In the genomic region with DNA sequence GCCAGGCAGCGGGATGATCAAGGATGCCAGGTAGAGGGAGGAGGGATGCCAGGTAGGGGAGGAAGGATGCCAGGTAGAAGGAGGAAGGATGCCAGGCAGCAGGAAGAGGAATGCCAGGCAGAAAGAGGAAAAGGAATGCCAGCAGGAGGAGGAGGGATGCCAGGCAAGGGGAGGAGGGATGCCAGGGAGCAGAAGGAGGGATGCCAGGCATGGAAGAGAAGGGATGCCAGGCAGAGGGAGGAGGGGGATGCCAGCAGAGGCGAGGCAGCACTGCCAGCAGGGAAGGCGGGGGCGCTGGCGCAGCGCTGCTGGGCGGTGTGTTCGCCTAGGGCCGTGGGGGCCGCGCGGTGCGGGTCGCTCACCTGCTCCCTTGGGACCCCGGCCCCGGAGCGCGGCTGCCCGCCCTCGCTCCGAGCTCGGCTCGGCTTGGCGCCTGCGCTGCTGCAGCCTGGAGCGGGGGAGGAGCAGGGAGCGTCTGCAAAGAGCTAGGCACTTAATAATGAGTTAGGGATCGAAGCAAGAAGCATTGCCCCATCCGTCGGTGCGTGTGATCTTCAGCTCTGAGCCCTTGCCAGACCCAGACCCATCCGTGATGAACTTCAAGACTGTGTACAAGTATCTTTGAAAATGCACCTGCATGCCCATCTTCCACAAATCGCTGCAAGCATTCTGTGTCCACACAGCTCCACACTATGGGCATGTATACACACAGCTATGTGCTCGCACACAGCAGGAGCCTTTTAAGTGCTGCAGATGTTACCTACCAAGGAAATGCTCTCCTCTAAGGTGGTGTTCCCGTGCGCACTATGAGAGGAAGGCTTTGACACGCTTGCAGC, we compare ENCODE assay signal across 8 mouse cellular contexts. TPM values are rescaled to one million over a fixed set of nuclear protein-coding genes. Genes with fewer than 3 reads are reported as not detected.
DNase-seq lines count a peak whose midpoint lies in the region; ATAC-seq lines count a peak whose summit lies in the region.

A gene (minus strand): TSS at position 426 of the 836 bp plus-strand sequence.

- no peak within 1 kb of the TSS for H3K27ac ChIP-seq in intestine, embryonic 16.5 days (ENCODE audit: low read length)
- no peak within 1 kb of the TSS for H3K27ac ChIP-seq in limb, embryonic 11.5 days (replicated peaks; ENCODE audit: low read depth, low read length)
- H3K27ac ChIP-seq in neural tube, embryonic 14.5 days (ENCODE audit: low read depth, low read length) = peak within 1 kb of the TSS; percentile 58; the same call in 1 of the 2 replicates

- peak within 1 kb of the TSS; percentile 51 for H3K4me3 ChIP-seq in intestine, embryonic 16.5 days (ENCODE audit: low read length)
- H3K4me3 ChIP-seq in limb, embryonic 11.5 days (ENCODE audit: low read depth, low read length) = peak within 1 kb of the TSS; percentile 44
- H3K4me3 ChIP-seq in neural tube, embryonic 14.5 days (ENCODE audit: low read depth, low read length) = peak within 1 kb of the TSS; percentile 57

- peak within 1 kb of the TSS; percentile 84 for H3K4me2 ChIP-seq in intestine, embryonic 16.5 days (ENCODE audit: low read depth, low read length)
- peak within 1 kb of the TSS; percentile 98 for H3K4me2 ChIP-seq in limb, embryonic 11.5 days (ENCODE audit: low read depth, severe bottlenecking)
- H3K4me2 ChIP-seq in neural tube, embryonic 14.5 days (ENCODE audit: low read depth, low read length) = peak within 1 kb of the TSS; percentile 63

- peak; percentile 49 for DNase-seq in ovary, postnatal 14 days (ENCODE audit: low spot score)
- DNase-seq in ovary, adult 18-20 months (ENCODE audit: low spot score) = no peak
- DNase-seq in embryo, embryonic 11 days = peak; percentile 87
- DNase-seq in gastrocnemius, postnatal 25 days = peak; percentile 43
- peak; percentile 73 for DNase-seq in limb, embryonic 11.5 days (ENCODE audit: low spot score)
- no peak for DNase-seq in adipocyte (ENCODE audit: low spot score)

- 5% methylated on average over 34 of the region's 37 CpGs for WGBS in intestine, embryonic 16.5 days
- 1% methylated on average over 37 of the region's 37 CpGs for WGBS in limb, embryonic 11.5 days
- 4% methylated on average over 22 of the region's 37 CpGs for WGBS in neural tube, embryonic 14.5 days

- peak within 1 kb of the TSS; percentile 69 for H3K9ac ChIP-seq in intestine, embryonic 16.5 days (ENCODE audit: low read depth, low read length)
- H3K9ac ChIP-seq in limb, embryonic 11.5 days (ENCODE audit: low read length) = peak within 1 kb of the TSS; percentile 70
- peak within 1 kb of the TSS; percentile 78 for H3K9ac ChIP-seq in neural tube, embryonic 14.5 days (replicated peaks; ENCODE audit: low read depth, low read length)

- H3K27me3 ChIP-seq in intestine, embryonic 16.5 days (replicated peaks; ENCODE audit: control insufficient read depth, insufficient read depth, low read length) = peaks cover 14% of the 10 kb centered on the region
- peaks cover 24% of the 10 kb centered on the region for H3K27me3 ChIP-seq in limb, embryonic 11.5 days (ENCODE audit: control insufficient read depth, insufficient read depth, low read length)
- H3K27me3 ChIP-seq in neural tube, embryonic 14.5 days (ENCODE audit: control insufficient read depth, insufficient read depth, low read length) = no peaks in the 10 kb centered on the region

- H3K4me1 ChIP-seq in intestine, embryonic 16.5 days (ENCODE audit: control insufficient read depth, insufficient read depth, low read length) = no peaks in the 10 kb centered on the region; the same call in none of the 2 replicates
- peaks cover 11% of the 10 kb centered on the region for H3K4me1 ChIP-seq in limb, embryonic 11.5 days (ENCODE audit: control insufficient read depth, insufficient read depth, low read length)
- peaks cover 18% of the 10 kb centered on the region; the same call in 1 of the 2 replicates for H3K4me1 ChIP-seq in neural tube, embryonic 14.5 days (ENCODE audit: control insufficient read depth, insufficient read depth, low read length)

- peak; percentile 79 for ATAC-seq in intestine, embryonic 16.5 days
- ATAC-seq in limb, embryonic 11.5 days (ENCODE audit: insufficient number of reproducible peaks, low FRiP score, low TSS enrichment, low read depth) = peak; percentile 56; the same call in 1 of the 2 replicates
- ATAC-seq in neural tube, embryonic 14.5 days (ENCODE audit: low read depth) = peak; percentile 92

- no peaks in the 10 kb centered on the region for H3K9me3 ChIP-seq in intestine, embryonic 16.5 days (ENCODE audit: control insufficient read depth, low read length)
- no peaks in the 10 kb centered on the region; the same call in 1 of the 2 replicates for H3K9me3 ChIP-seq in limb, embryonic 11.5 days (ENCODE audit: control insufficient read depth, low read length)
- no peaks in the 10 kb centered on the region for H3K9me3 ChIP-seq in neural tube, embryonic 14.5 days (ENCODE audit: control insufficient read depth, low read length)

- no peaks in the 10 kb centered on the region for H3K36me3 ChIP-seq in intestine, embryonic 16.5 days (ENCODE audit: control insufficient read depth, insufficient read depth, low read length)
- no peaks in the 10 kb centered on the region for H3K36me3 ChIP-seq in limb, embryonic 11.5 days (ENCODE audit: control insufficient read depth, insufficient read depth, low read length)
- no peaks in the 10 kb centered on the region for H3K36me3 ChIP-seq in neural tube, embryonic 14.5 days (ENCODE audit: control insufficient read depth, insufficient read depth, low read length)

RNA-seq across cellular contexts. Expression of the gene that starts here (rescaled TPM):
- 100 to 1,000 TPM; 125 to 163 TPM for total RNA-seq in gastrocnemius, postnatal 25 days (2021)
- 9.5 and 10.0 TPM in 2 replicates for polyA plus RNA-seq in intestine, embryonic 16.5 days (2015; fragmentation: Nextera tagmentation; extraction: Ambion mirVana)
- polyA plus RNA-seq in limb, embryonic 11.5 days (2014; fragmentation: Nextera tagmentation; extraction: Ambion mirVana) = 44.2 and 44.7 TPM in 2 replicates
- polyA plus RNA-seq in neural tube, embryonic 14.5 days (2014; fragmentation: Nextera tagmentation; extraction: Ambion mirVana) = 139 and 179 TPM in 2 replicates

Comparison
In these comparisons a context has a peak if more than half of its experiments do, and no peak if none do; other contexts are left out.
1. DNase-seq: peak in ovary, postnatal 14 days (single experiment), embryo, embryonic 11 days (single experiment), gastrocnemius, postnatal 25 days (single experiment) and limb, embryonic 11.5 days (single experiment); none in ovary, adult 18-20 months (single experiment) and adipocyte (single experiment).
2. Peak in every context shown above with its lines, with median percentiles within 50 percentile points of each other: ATAC-seq, H3K4me2 ChIP-seq, H3K4me3 ChIP-seq and H3K9ac ChIP-seq.